ENCODE assay signal across 14 mouse cellular contexts in the genomic region with DNA sequence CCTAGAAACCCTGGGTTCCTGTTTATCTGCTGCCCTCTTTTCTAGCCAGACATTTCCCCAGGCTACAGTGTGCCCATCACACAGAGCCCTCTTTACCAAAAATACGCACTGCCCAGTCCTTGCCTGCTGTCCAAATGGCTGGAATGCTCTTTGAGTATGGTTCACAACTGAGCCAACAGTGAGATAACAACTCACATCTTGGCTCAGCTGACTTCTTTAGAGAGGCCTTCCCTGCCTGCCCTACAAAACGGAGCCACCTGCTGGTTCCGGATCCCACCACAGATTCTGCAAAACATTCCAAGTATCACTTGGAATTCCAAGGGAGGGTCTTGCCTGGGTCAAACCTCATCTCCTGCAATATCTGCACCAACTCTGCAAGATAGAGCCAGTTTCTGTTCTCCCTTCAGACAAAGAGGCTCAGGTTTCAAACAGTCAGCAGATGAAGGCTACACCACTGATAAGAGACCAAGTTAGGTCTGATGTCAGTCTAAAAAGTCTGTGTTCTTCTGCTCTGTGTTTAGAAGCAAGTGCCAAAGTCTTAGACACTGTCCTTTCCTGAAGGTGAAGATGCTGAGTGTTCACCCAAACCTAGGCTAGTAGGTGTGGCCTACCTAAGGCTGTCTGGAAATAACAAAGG.
"Had no signal": no experiment of that assay in that cellular context is flagged by ENCODE, and none has a peak within 500 bp of the region (broad histone marks: within the 10 kb centered on the region; RNA-seq: fewer than 3 reads in every experiment).

No protein-coding gene starts in this region.

- H3K9me3 ChIP-seq: limb, embryonic 15.5 days; liver, embryonic 12.5 days; midbrain, embryonic 15.5 days; neural tube, embryonic 12.5 days; stomach, embryonic 15.5 days had no signal

- H3K36me3 ChIP-seq: limb, embryonic 15.5 days; neural tube, embryonic 12.5 days; stomach, embryonic 15.5 days had no signal

- H3K4me1 ChIP-seq: limb, embryonic 15.5 days; liver, embryonic 12.5 days; midbrain, embryonic 15.5 days; stomach, embryonic 15.5 days had no signal

- H3K4me2 ChIP-seq: limb, embryonic 15.5 days; liver, embryonic 12.5 days; lung, embryonic 14.5 days; midbrain, embryonic 11.5 days; midbrain, embryonic 15.5 days; neural tube, embryonic 12.5 days; stomach, embryonic 15.5 days had no signal

- H3K4me3 ChIP-seq: limb, embryonic 15.5 days; liver, embryonic 12.5 days; midbrain, embryonic 15.5 days; neural tube, embryonic 12.5 days; stomach, embryonic 15.5 days had no signal

- ATAC-seq: liver, embryonic 12.5 days; midbrain, embryonic 15.5 days had no signal

- H3K27me3 ChIP-seq: limb, embryonic 15.5 days; liver, embryonic 12.5 days; midbrain, embryonic 15.5 days; neural tube, embryonic 12.5 days; stomach, embryonic 15.5 days had no signal

- DNase-seq: kidney, postnatal 10 days; layer of hippocampus, postnatal 36 days; lung, embryonic 14.5 days; lung, postnatal 10 days; lung, postnatal 4 days; retina, postnatal 1 day; right cerebral cortex, postnatal 14 days; thymus, postnatal 4 days had no signal

- H3K9ac ChIP-seq: limb, embryonic 15.5 days; liver, embryonic 12.5 days; lung, embryonic 14.5 days; midbrain, embryonic 15.5 days; neural tube, embryonic 12.5 days; stomach, embryonic 15.5 days had no signal

- H3K27ac ChIP-seq: limb, embryonic 15.5 days; liver, embryonic 12.5 days; midbrain, embryonic 15.5 days; neural tube, embryonic 12.5 days; stomach, embryonic 15.5 days had no signal
